Mouse (Mus musculus): Measurements from ENCODE around the gene Sv2a. TPM values are rescaled to one million over a fixed set of nuclear protein-coding genes. Genes with fewer than 3 reads are reported as not detected.

Gene Sv2a
- polyA plus RNA-seq, 1 experiment from 2014 or later = 5.7 TPM

GRCm38 (mm10) chr3:96159820-96160219, 21.1 kb upstream of the Sv2a start:
- WGBS = 69% methylated on average over 4 of the region's 4 CpGs
- Histone ChIP-seq H3K4me1 (ENCODE audit: control insufficient read depth, insufficient read depth, low read length) (peaks cover 21% of the 10 kb centered on the region), H3K9ac (replicated peaks; ENCODE audit: low read depth, low read length) (no peak overlapping the region), H3K4me2 (replicated peaks; ENCODE audit: low read depth, low read length) (peak overlapping the region; percentile 92), H3K27me3 (ENCODE audit: control insufficient read depth, insufficient read depth, low read length) (no peaks in the 10 kb centered on the region), H3K36me3 (ENCODE audit: control insufficient read depth, insufficient read depth, low read length) (peaks cover 4% of the 10 kb centered on the region), H3K27ac (ENCODE audit: low read length) (peak overlapping the region; percentile 85), H3K9me3 (ENCODE audit: control insufficient read depth, low read depth, low read length) (no peaks in the 10 kb centered on the region), H3K4me3 (ENCODE audit: low read depth, low read length) (no peak overlapping the region)
- ATAC-seq (ENCODE audit: insufficient number of reproducible peaks, insufficient read depth, low FRiP score, low read depth) = no peak

- Histone ChIP-seq H3K27me3 (ENCODE audit: control insufficient read depth, insufficient read depth, low read length) (no peaks in the 10 kb centered on the region), H3K27ac (ENCODE audit: low read length) (peak overlapping the region; percentile 85), H3K9ac (replicated peaks; ENCODE audit: low read depth, low read length) (no peak overlapping the region), H3K4me3 (ENCODE audit: low read depth, low read length) (peak overlapping the region; percentile 49; the same call in 1 of the 2 replicates), H3K36me3 (ENCODE audit: control insufficient read depth, insufficient read depth, low read length) (no peaks in the 10 kb centered on the region; the same call in 1 of the 2 replicates), H3K4me2 (replicated peaks; ENCODE audit: low read depth, low read length) (peak overlapping the region; percentile 92), H3K4me1 (ENCODE audit: control insufficient read depth, insufficient read depth, low read length) (peaks cover 21% of the 10 kb centered on the region), H3K9me3 (ENCODE audit: control insufficient read depth, low read depth, low read length) (no peaks in the 10 kb centered on the region)
- 32% methylated on average over 4 of the region's 4 CpGs for WGBS
- peak; percentile 70 for ATAC-seq (ENCODE audit: insufficient number of reproducible peaks, insufficient read depth, low FRiP score, low read depth)
Measured at GRCm38 (mm10) chr3:96160222-96160802, 20.6 kb upstream of the Sv2a start.

DNA sequence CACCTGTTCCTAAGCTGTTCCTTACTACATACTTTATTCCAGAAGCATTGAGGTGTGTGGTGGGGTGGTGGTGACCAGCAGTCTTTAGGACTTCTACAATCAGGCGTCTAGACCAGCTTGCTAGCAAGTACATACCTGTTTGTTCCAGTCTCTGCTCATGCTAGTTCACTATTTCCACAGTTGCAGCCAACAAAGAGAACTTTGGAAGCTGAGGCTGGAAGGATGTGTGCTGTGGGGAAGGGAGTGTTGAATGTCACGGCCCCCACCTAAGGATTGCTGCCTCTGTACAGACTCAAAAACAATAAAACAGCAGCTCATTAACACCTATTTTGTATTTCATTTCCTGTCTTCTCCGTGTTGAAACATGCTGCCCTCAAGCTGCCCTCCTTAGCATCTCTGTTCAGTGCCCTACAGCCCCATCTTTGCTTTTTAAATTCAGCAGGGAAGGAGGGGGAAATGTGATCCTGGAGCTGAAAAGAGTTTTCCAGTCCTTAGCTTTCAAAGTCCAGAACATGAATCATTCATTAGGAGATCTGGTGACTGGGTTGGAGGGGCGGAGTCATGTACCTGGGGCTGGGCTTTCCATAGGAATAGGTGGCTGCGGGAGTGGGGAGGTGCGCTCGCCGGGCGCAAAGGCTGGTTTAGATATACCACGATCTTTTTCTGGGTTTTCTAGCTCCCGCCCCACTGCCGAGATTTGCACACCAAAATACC, 20.0 kb upstream of the Sv2a start:
- Histone ChIP-seq H3K36me3 (ENCODE audit: control insufficient read depth, insufficient read depth, low read length) (no peaks in the 10 kb centered on the region), H3K9me3 (ENCODE audit: control insufficient read depth, low read depth, low read length) (no peaks in the 10 kb centered on the region), H3K4me3 (ENCODE audit: low read depth, low read length) (peak overlapping the region; percentile 49), H3K9ac (replicated peaks; ENCODE audit: low read depth, low read length) (peak overlapping the region; percentile 55), H3K27ac (ENCODE audit: low read length) (peak overlapping the region; percentile 85), H3K4me2 (replicated peaks; ENCODE audit: low read depth, low read length) (peak overlapping the region; percentile 92), H3K27me3 (ENCODE audit: control insufficient read depth, insufficient read depth, low read length) (no peaks in the 10 kb centered on the region), H3K4me1 (ENCODE audit: control insufficient read depth, insufficient read depth, low read length) (peaks cover 21% of the 10 kb centered on the region)
- ATAC-seq (ENCODE audit: insufficient number of reproducible peaks, insufficient read depth, low FRiP score, low read depth) = peak; percentile 82
- under 1% methylated on average over 12 of the region's 12 CpGs for WGBS

DNA sequence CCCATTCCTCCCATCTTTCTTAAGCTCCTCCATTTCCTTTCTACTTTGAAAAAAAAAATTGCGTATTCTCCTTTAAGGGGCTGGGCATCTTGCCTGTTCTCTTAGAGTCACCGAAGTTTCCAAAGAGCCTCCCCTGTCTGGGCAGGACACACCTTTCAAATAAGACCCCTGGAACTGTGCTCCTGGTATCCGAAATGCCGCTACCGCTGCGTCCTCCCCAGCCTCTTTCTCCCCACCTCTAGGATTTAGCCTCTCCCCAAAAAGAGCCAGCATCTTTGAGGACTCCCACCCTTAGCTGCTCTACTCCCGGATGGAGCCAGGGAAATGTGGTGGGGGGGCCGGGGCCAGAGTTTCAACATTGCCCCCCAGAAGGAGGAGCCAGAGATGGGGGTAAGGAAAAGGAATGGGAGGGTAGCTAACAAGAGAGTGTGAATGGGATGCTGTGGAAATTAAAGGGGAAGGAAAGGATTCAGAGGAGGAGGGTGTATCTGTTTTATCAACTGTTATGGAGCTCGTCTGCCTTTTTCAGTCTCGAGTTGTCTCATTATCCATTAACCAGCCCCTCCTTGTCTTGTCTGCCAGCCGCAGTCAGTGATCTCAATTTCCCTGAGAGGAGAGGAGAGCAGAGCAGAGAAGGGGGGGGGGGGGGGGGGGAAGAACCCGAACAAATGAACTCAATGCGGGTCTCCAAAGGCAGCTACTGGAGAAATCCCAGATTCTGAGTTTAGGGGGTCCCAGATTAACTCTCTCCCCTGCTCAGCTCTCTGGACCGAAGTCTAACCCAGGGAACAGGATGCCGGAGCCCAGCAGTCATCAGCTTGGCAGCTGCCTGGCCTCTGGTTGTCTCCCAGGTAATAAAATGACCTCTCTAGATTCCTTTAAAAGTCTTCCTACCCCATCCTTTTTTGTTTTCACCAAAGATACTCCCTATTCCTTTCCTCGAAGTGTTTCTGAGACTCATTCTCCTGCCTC, 18.8 kb upstream of the Sv2a start, which contains the start of gene Mtmr11:
TSS of gene Mtmr11 (plus strand) at position 136 of the 972 bp plus-strand sequence.
- H3K27ac ChIP-seq (ENCODE audit: low read length) = peak within 1 kb of the TSS; percentile 85
- H3K4me1 ChIP-seq (ENCODE audit: control insufficient read depth, insufficient read depth, low read length) = peaks cover 21% of the 10 kb centered on the region
- H3K36me3 ChIP-seq (ENCODE audit: control insufficient read depth, insufficient read depth, low read length) = no peaks in the 10 kb centered on the region
- no peaks in the 10 kb centered on the region for H3K9me3 ChIP-seq (ENCODE audit: control insufficient read depth, low read depth, low read length)
- no peaks in the 10 kb centered on the region for H3K27me3 ChIP-seq (ENCODE audit: control insufficient read depth, insufficient read depth, low read length)
- WGBS = 3% methylated on average over 16 of the region's 16 CpGs
- H3K4me3 ChIP-seq (ENCODE audit: low read depth, low read length) = peak within 1 kb of the TSS; percentile 49
- H3K4me2 ChIP-seq (replicated peaks; ENCODE audit: low read depth, low read length) = peak within 1 kb of the TSS; percentile 92
- ATAC-seq (ENCODE audit: insufficient number of reproducible peaks, insufficient read depth, low FRiP score, low read depth) = 0 out of 2 replicates have a peak, but pooled peaks have one; percentile 5
- peak within 1 kb of the TSS; percentile 55 for H3K9ac ChIP-seq (replicated peaks; ENCODE audit: low read depth, low read length)

DNA sequence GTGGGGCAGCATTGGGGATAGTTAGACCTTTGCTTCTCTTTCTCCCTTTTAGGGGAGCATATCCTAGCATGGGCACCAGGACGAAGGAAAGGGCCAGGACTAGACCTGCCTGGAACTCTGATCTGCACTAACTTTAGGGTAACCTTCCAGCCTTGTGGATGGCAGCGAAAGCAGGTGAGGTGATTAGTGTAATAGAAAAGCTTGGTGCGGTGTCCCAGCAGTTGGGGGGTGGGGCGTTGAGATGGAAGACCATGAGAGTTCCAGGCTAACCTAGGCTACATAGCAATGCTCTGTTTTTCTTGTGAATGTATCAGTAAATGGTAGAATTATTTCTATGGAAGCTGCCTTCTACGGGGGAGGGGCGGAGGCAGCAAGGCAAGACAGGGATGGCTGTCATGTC, 17.9 kb upstream of the Sv2a start:
- Histone ChIP-seq H3K36me3 (ENCODE audit: control insufficient read depth, insufficient read depth, low read length) (no peaks in the 10 kb centered on the region; the same call in 1 of the 2 replicates), H3K4me2 (replicated peaks; ENCODE audit: low read depth, low read length) (peak overlapping the region; percentile 92), H3K9me3 (ENCODE audit: control insufficient read depth, low read depth, low read length) (no peaks in the 10 kb centered on the region), H3K9ac (replicated peaks; ENCODE audit: low read depth, low read length) (no peak overlapping the region), H3K27ac (ENCODE audit: low read length) (no peak overlapping the region; the same call in 1 of the 2 replicates), H3K27me3 (ENCODE audit: control insufficient read depth, insufficient read depth, low read length) (no peaks in the 10 kb centered on the region), H3K4me1 (ENCODE audit: control insufficient read depth, insufficient read depth, low read length) (peaks cover 21% of the 10 kb centered on the region), H3K4me3 (ENCODE audit: low read depth, low read length) (peak overlapping the region; percentile 49; the same call in 1 of the 2 replicates)
- WGBS = 95% methylated on average over 6 of the region's 6 CpGs
- ATAC-seq (ENCODE audit: insufficient number of reproducible peaks, insufficient read depth, low FRiP score, low read depth) = no peak

GRCm38 (mm10) chr3:96168466-96169158, 12.3 kb upstream of the Sv2a start:
- Histone ChIP-seq H3K27ac (ENCODE audit: low read length) (no peak overlapping the region), H3K4me3 (ENCODE audit: low read depth, low read length) (no peak overlapping the region), H3K4me2 (replicated peaks; ENCODE audit: low read depth, low read length) (no peak overlapping the region), H3K4me1 (ENCODE audit: control insufficient read depth, insufficient read depth, low read length) (peaks cover 7% of the 10 kb centered on the region; the same call in 1 of the 2 replicates), H3K27me3 (ENCODE audit: control insufficient read depth, insufficient read depth, low read length) (no peaks in the 10 kb centered on the region), H3K36me3 (ENCODE audit: control insufficient read depth, insufficient read depth, low read length) (peaks cover 3% of the 10 kb centered on the region; the same call in 1 of the 2 replicates), H3K9me3 (ENCODE audit: control insufficient read depth, low read depth, low read length) (no peaks in the 10 kb centered on the region), H3K9ac (replicated peaks; ENCODE audit: low read depth, low read length) (no peak overlapping the region)
- ATAC-seq (ENCODE audit: insufficient number of reproducible peaks, insufficient read depth, low FRiP score, low read depth) = no peak
- 72% methylated on average over 12 of the region's 12 CpGs for WGBS

- Histone ChIP-seq H3K4me1 (ENCODE audit: control insufficient read depth, insufficient read depth, low read length) (peaks cover 10% of the 10 kb centered on the region; the same call in 1 of the 2 replicates), H3K9me3 (ENCODE audit: control insufficient read depth, low read depth, low read length) (no peaks in the 10 kb centered on the region), H3K9ac (replicated peaks; ENCODE audit: low read depth, low read length) (no peak overlapping the region), H3K4me2 (replicated peaks; ENCODE audit: low read depth, low read length) (no peak overlapping the region), H3K36me3 (ENCODE audit: control insufficient read depth, insufficient read depth, low read length) (peaks cover 15% of the 10 kb centered on the region), H3K4me3 (ENCODE audit: low read depth, low read length) (no peak overlapping the region), H3K27ac (ENCODE audit: low read length) (no peak overlapping the region), H3K27me3 (ENCODE audit: control insufficient read depth, insufficient read depth, low read length) (no peaks in the 10 kb centered on the region)
- 90% methylated on average over 4 of the region's 4 CpGs for WGBS
- ATAC-seq (ENCODE audit: insufficient number of reproducible peaks, insufficient read depth, low FRiP score, low read depth) = no peak
Measured at GRCm38 (mm10) chr3:96170276-96170675, 10.7 kb upstream of the Sv2a start.
